Mouse (Mus musculus) liver, adult 2 months (tissue): Measurements from ENCODE around the gene Abtb1.

Experiments used
- CTCF ChIP-seq: fragments of 200-500 bp; IDR thresholded peaks from 2 replicates; pipeline ENCODE4 v1.5.1; 2011; ENCODE audit warnings: low read depth, low read length, control low read depth
- POLR2A ChIP-seq: fragments of 200-500 bp; IDR thresholded peaks from 2 replicates; pipeline ENCODE4 v1.6.1; 2011; ENCODE audit warnings: low read length, control low read depth; ENCODE audit not compliant: insufficient read depth; ENCODE audit errors: extremely low read depth

DNA sequence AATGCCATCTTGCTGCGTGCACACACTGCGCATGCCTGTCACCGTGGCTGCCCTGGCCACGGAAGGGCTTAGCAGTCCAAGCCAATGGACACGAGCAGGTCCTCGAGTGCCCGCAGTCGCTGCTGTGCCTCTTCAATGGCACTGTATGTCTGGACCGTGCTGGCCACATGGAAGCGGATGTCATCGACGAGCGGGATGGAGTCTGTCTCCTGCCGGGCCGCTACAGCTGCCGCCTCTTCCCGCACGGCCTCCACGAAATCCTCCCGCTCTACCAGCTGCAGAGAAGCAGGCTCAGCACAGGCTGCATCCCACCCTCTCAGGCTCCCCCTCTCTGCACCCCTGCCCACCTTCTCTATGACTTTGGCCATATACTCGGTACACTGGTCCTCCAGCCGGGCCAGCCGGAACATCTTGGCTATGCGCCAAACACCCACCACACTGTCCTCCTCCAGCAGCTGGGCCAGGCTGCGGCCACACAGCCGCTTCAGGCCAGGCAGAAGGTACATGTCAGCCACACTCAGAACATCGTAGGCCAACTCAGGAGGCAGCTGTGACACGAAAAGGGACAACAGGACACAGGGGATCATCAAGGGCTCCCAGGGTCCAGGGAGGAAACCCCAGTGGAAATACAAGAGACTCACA, 5.5 kb downstream of the Abtb1 start:
- TF ChIP-seq POLR2A (no peak), CTCF (no peak)
